Mouse (Mus musculus) olfactory bulb, adult 2 months (tissue): Measurements from ENCODE around the gene Apobec3.

Source experiments
- CTCF ChIP-seq: fragments of 200-500 bp; IDR thresholded peaks from 2 replicates; pipeline ENCODE4 v1.5.1; 2012; ENCODE audit warnings: low read depth, mild to moderate bottlenecking, low read length, moderate library complexity; ENCODE audit not compliant: insufficient read depth
- POLR2A ChIP-seq: fragments of 200-500 bp; IDR thresholded peaks from 2 replicates; pipeline ENCODE4 v1.6.1; 2012; ENCODE audit warnings: mild to moderate bottlenecking, low read depth, low read length, moderate library complexity; ENCODE audit not compliant: insufficient read depth

GRCm38 (mm10) chr15:79903963-79904362 is 12.5 kb downstream of the Apobec3 start:
- no peak for TF ChIP-seq POLR2A
- TF ChIP-seq CTCF = no peak
